Mouse (Mus musculus) cortical plate, adult 2 months (tissue): ENCODE measurements around the gene Slc43a1. TPM values are rescaled to one million over a fixed set of nuclear protein-coding genes. Genes with fewer than 3 reads are reported as not detected.
"Not testable (repeated sequence)": the region's sequence is repeated elsewhere in the genome, so short reads cannot be mapped to it uniquely, and the experiment has no call there.

ENCODE experiments used
- H3K27ac ChIP-seq: fragments of 200-500 bp; 2 replicates; pipeline ENCODE4 v1.5.1; 2012; ENCODE audit warnings: low read length, control low read depth, inconsistent platforms; ENCODE audit not compliant: insufficient read depth
- H3K4me1 ChIP-seq: fragments of 200-500 bp; 2 replicates; pipeline ENCODE4 v1.6.1; 2011; ENCODE audit warnings: low read length; ENCODE audit not compliant: control insufficient read depth, insufficient read depth
- H3K4me3 ChIP-seq: fragments of 200-500 bp; 2 replicates; pipeline ENCODE4 v1.5.1; 2011; ENCODE audit warnings: mild to moderate bottlenecking, low read length, control low read depth; ENCODE audit not compliant: insufficient read depth
- CTCF ChIP-seq: fragments of 200-500 bp; IDR thresholded peaks from 2 replicates; pipeline ENCODE4 v1.5.1; 2011; ENCODE audit warnings: mild to moderate bottlenecking, control low read depth, low read length; ENCODE audit not compliant: insufficient read depth; ENCODE audit errors: extremely low read depth
- POLR2A ChIP-seq: fragments of 200-500 bp; IDR thresholded peaks from 2 replicates; pipeline ENCODE4 v1.6.1; 2011; ENCODE audit warnings: mild to moderate bottlenecking, low read length, control low read depth; ENCODE audit not compliant: insufficient read depth; ENCODE audit errors: extremely low read depth
- polyA plus RNA-seq: library from polyadenylated mRNA; depleted of rRNA; stranded (reverse); fragments of >200 nt; gene quantifications from 2 replicates; pipeline ENCODE4 v1.2.3, GENCODE M21; 2012; rRNA removed

Gene Slc43a1
- polyA plus RNA-seq, 1 experiment, result 0.52 TPM

DNA sequence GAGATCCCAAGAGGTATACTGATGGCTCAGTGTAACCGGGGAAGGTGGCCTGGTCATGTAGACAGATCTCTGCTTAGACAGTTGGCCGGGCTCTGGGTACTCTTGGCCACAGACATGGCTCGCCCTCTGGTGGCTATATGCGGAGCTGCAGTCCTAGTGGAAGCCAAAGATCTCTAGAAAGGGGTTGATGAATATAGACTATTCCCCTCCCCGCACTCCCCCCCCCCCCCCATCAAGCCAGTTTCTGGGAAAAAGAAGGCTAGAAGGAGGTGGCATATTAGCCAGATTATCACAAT is 51.3 kb downstream of the Slc43a1 start:
- Histone ChIP-seq H3K27ac (no peak overlapping the region), H3K4me1 (peaks cover 3% of the 10 kb centered on the region; the same call in 1 of the 2 replicates), H3K4me3 (no peak overlapping the region)
- TF ChIP-seq CTCF, result peak; percentile 75
- TF ChIP-seq POLR2A, result no peak

DNA sequence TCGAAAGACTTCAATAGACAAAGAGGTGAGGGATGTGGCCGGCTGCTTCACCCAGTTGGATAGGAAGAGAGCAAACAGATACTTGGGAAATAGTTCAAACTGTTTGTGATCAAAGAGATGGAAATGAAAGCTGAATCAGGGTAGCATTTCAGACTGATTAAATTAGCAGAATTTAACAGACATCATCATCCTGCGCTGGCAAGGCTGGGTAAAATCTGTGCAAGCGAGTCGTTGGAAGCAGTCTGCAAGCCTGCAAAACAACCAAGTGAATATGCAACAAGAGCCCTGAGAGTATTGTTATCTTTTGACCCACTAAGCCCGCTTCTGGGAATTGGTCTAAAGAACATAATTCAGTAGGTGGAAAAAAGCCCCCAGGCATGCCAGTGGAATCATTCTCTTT is 54.7 kb downstream of the Slc43a1 start:
- TF ChIP-seq CTCF (no peak), POLR2A (no peak)
- H3K27ac ChIP-seq, result no peak overlapping the region
- peaks cover 2% of the 10 kb centered on the region; the same call in 1 of the 2 replicates for H3K4me1 ChIP-seq
- no peak overlapping the region for H3K4me3 ChIP-seq

DNA sequence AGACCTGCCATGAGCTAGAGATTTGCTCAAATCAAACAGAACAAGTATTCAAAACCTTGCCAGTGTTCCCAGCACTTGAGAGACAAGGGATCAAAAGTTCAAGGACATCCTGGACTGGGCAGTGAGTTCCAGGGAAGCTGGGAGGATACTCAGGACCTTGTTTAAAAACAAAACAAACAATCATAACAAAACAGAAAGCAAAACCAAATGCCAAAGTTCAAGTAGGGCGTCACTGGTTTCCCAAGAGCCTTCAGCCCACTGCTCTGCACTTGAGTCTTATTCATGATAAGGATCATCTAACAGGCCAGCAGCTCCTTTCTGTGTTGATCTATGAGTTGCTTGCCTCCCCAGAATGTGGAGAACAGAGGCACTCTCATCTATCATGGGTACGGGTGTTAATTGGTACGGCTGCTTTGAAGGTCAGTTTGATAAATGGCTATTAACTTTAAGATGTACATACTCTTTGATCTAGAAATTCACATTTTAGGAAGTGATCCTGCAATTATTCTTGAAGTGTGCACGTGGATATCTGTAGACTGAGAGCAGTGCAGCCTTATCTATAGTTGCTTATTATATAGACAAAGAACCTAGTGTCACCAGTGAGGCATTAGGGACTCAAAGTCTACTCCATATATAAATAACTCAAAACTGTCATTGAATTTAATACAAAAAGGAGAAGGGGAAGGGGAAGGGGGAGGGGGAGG is 57.0 kb downstream of the Slc43a1 start:
- TF ChIP-seq CTCF, result no peak
- TF ChIP-seq POLR2A, result no peak

DNA sequence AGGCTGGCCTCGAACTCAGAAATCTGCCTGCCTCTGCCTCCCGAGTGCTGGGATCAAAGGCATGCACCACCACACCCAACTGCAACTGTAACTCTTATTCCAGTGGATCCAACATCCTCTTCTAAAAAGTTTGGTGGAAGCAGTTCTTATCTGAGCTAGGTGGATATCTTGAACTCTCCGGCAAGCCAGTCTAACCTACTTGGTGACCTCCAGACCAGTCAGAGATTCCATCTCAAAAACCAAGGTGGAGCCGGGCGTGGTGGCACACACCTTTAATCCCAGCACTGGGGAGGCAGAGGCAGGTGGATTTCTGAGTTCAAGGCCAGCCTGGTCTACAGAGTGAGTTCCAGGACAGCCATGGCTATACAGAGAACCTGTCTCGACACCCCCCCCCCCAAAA is 58.0 kb downstream of the Slc43a1 start:
- not testable (repeated sequence) for H3K4me1 ChIP-seq, H3K27ac ChIP-seq, H3K4me3 ChIP-seq

More for the DNA sequence above, 57.0 kb downstream of the Slc43a1 start:
- no peak overlapping the region for H3K27ac ChIP-seq
- H3K4me3 ChIP-seq, result no peak overlapping the region
- H3K4me1 ChIP-seq, result peaks cover 2% of the 10 kb centered on the region; the same call in 1 of the 2 replicates

DNA sequence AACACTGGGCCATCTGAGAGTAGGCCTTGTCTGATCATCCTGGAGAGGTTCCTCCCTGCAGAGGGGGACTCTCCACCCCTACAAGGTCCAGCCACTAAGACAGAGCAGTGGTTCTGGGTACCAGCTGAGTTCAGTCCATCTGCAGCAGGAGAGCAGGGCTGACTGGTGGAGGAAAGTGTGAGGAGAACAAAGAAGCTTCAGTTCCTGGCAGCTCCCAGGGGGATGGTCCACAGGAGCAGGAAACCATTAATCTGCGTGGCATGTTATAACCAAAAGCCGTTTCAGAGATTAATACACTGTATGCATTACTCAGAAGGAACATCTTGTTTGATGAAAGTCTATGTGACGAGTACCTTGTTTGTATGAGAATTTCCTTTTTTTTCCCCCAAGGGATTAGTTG is 74.1 kb downstream of the Slc43a1 start:
- 0 out of 2 replicates have a peak, but pooled peaks cover 1% of the 10 kb centered on the region for H3K4me1 ChIP-seq
- no peak for TF ChIP-seq POLR2A
- TF ChIP-seq CTCF, result no peak
- H3K27ac ChIP-seq, result no peak overlapping the region
- no peak overlapping the region for H3K4me3 ChIP-seq

Other genes with a start within 250 kb of the Slc43a1 start
- gene Ctnnd1, start 188.1 kb upstream of the Slc43a1 start, polyA plus RNA-seq, result 42.1 and 42.6 TPM in 2 replicates
- gene Btbd18, start 179.8 kb upstream of the Slc43a1 start, polyA plus RNA-seq, result not detected in 2 replicates
- 50.4 and 53.7 TPM in 2 replicates for gene Selenoh, start 168.1 kb upstream of the Slc43a1 start, polyA plus RNA-seq
- not detected in 2 replicates for gene Gm28635, start 160.8 kb upstream of the Slc43a1 start, polyA plus RNA-seq
- 26.8 and 28.2 TPM in 2 replicates for gene Med19, start 160.4 kb upstream of the Slc43a1 start, polyA plus RNA-seq
- 264 and 274 TPM in 2 replicates for gene Tmx2, start 159.7 kb upstream of the Slc43a1 start, polyA plus RNA-seq
- 27.5 and 29.7 TPM in 2 replicates for gene Zdhhc5, start 123.7 kb upstream of the Slc43a1 start, polyA plus RNA-seq
- 9.0 and 10.0 TPM in 2 replicates for gene Clp1, start 111.5 kb upstream of the Slc43a1 start, polyA plus RNA-seq
- 129 and 156 TPM in 2 replicates for gene Ypel4, start 104.8 kb upstream of the Slc43a1 start, polyA plus RNA-seq
- 1.4 and 2.0 TPM in 2 replicates for gene Gm19426, start 95.2 kb upstream of the Slc43a1 start, polyA plus RNA-seq
- gene Serping1, start 63.4 kb upstream of the Slc43a1 start, polyA plus RNA-seq, result 11.2 and 13.6 TPM in 2 replicates
- 9.4 and 12.1 TPM in 2 replicates for gene Ube2l6, start 40.0 kb upstream of the Slc43a1 start, polyA plus RNA-seq
- gene Smtnl1, start 16.2 kb upstream of the Slc43a1 start, polyA plus RNA-seq, result not detected in 2 replicates
- 82.0 and 85.7 TPM in 2 replicates for gene Timm10, start 11.9 kb upstream of the Slc43a1 start, polyA plus RNA-seq
- 73.3 and 76.9 TPM in 2 replicates for gene Rtn4rl2, start 47.9 kb downstream of the Slc43a1 start, polyA plus RNA-seq
- 0.68 and 0.92 TPM in 2 replicates for gene Slc43a3, start 97.7 kb downstream of the Slc43a1 start, polyA plus RNA-seq
- 0.17 TPM in 1 of 2 replicates, not detected in the other for gene Prg2, start 141.6 kb downstream of the Slc43a1 start, polyA plus RNA-seq
- gene Prg3, start 149.4 kb downstream of the Slc43a1 start, polyA plus RNA-seq, result not detected in 2 replicates
- 92.4 and 110 TPM in 2 replicates for gene Ssrp1, start 198.4 kb downstream of the Slc43a1 start, polyA plus RNA-seq
- gene P2rx3, start 198.6 kb downstream of the Slc43a1 start, polyA plus RNA-seq, result 1.7 and 2.2 TPM in 2 replicates
- 55.4 and 62.8 TPM in 2 replicates for gene Tnks1bp1, start 209.2 kb downstream of the Slc43a1 start, polyA plus RNA-seq